9 mouse cellular contexts compared by ENCODE assay signal in the genomic region with DNA sequence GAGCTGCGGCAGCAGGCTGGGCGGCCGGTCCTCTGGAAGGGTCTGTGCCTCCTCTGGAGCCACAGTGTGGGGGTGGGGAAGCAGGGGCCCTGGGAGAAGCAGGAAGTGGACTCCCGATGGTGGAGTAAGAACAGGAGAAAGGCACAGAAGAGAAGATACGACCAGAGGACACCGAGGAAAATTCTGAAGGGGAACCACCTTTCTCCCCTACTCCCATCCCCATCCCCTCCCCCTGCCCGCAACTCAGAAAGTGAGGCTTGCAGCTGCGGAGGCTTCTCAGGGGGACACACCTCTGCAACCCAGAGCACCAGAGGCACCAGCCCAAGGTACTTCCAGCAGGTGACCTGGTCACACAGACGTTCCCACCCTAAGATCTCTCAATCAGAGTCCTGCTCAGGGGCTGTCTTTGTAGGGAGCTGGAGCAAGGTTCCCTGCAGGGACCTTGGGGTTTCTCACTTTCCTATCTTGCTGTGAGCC. TPM values are rescaled to one million over a fixed set of nuclear protein-coding genes. Genes with fewer than 3 reads are reported as not detected.
DNase-seq lines count a peak whose midpoint lies in the region; ATAC-seq and TF ChIP-seq lines count a peak whose summit lies in the region.
"Had no signal": no experiment of that assay in that cellular context is flagged by ENCODE, and none has a peak within 500 bp of the region (broad histone marks: within the 10 kb centered on the region; RNA-seq: fewer than 3 reads in every experiment).

No protein-coding gene starts in this region.

- 10% methylated on average over 9 of the region's 9 CpGs for WGBS in heart, postnatal 0 days
- WGBS in liver, embryonic 11.5 days = 3% methylated on average over 9 of the region's 9 CpGs
- WGBS in neural tube, embryonic 14.5 days = 4% methylated on average over 9 of the region's 9 CpGs

- H3K36me3 ChIP-seq in heart, postnatal 0 days (replicated peaks; ENCODE audit: control insufficient read depth, insufficient read depth, low read length) = no peaks in the 10 kb centered on the region
- H3K36me3 ChIP-seq in liver, embryonic 11.5 days (ENCODE audit: control insufficient read depth, insufficient read depth, low read length) = no peaks in the 10 kb centered on the region
- H3K36me3 ChIP-seq in neural tube, embryonic 14.5 days (ENCODE audit: control insufficient read depth, insufficient read depth, low read length) = no peaks in the 10 kb centered on the region

- peak; percentile 48; the same call in 1 of the 2 replicates for ATAC-seq in heart, postnatal 0 days (ENCODE audit: insufficient read depth, low read depth)
- ATAC-seq in liver, embryonic 11.5 days (replicated peaks; ENCODE audit: low FRiP score) = peak; percentile 37
- ATAC-seq in neural tube, embryonic 14.5 days (ENCODE audit: low read depth) = peak; percentile 75

- no peaks in the 10 kb centered on the region for H3K9me3 ChIP-seq in heart, postnatal 0 days (replicated peaks; ENCODE audit: control insufficient read depth, low read length)
- no peaks in the 10 kb centered on the region for H3K9me3 ChIP-seq in liver, embryonic 11.5 days (ENCODE audit: control insufficient read depth, low read length)
- no peaks in the 10 kb centered on the region for H3K9me3 ChIP-seq in neural tube, embryonic 14.5 days (ENCODE audit: control insufficient read depth, low read length)

- H3K4me2 ChIP-seq in heart, postnatal 0 days (ENCODE audit: low read depth, low read length) = peak overlapping the region; percentile 65
- H3K4me2 ChIP-seq in liver, embryonic 11.5 days = peak overlapping the region; percentile 76
- H3K4me2 ChIP-seq in neural tube, embryonic 14.5 days (ENCODE audit: low read depth, low read length) = peak overlapping the region; percentile 50

- DNase-seq in gastrocnemius, postnatal 10 days = peak; percentile 31
- no peak for DNase-seq in gastrocnemius, adult 18-20 months (ENCODE audit: low spot score)
- peak; percentile 42 for DNase-seq in brain, embryonic 14.5 days (ENCODE audit: low read depth)
- no peak for DNase-seq in heart, postnatal 0 days (ENCODE audit: low spot score)
- peak; percentile 67 for DNase-seq in liver, embryonic 11.5 days (ENCODE audit: low spot score)
- DNase-seq in layer of hippocampus, adult 9-11 months = no peak
- no peak for DNase-seq in left cerebral cortex, adult 11 months (ENCODE audit: low spot score)

- no peak for TF ChIP-seq EP300 in heart, postnatal 0 days (IDR thresholded peaks at IDR 0.05; ENCODE audit: low read depth)

- peak overlapping the region; percentile 52 for H3K9ac ChIP-seq in heart, postnatal 0 days (replicated peaks; ENCODE audit: low read depth, low read length)
- peak overlapping the region; percentile 46 for H3K9ac ChIP-seq in liver, embryonic 11.5 days (ENCODE audit: low read depth, low read length)
- peak overlapping the region; percentile 17; the same call in 1 of the 2 replicates for H3K9ac ChIP-seq in neural tube, embryonic 14.5 days (replicated peaks; ENCODE audit: low read depth, low read length)

- H3K4me1 ChIP-seq in heart, postnatal 0 days (ENCODE audit: control insufficient read depth, insufficient read depth) = peaks cover 14% of the 10 kb centered on the region
- peaks cover 6% of the 10 kb centered on the region for H3K4me1 ChIP-seq in liver, embryonic 11.5 days (replicated peaks; ENCODE audit: control insufficient read depth, insufficient read depth, low read length)
- no peaks in the 10 kb centered on the region for H3K4me1 ChIP-seq in neural tube, embryonic 14.5 days (ENCODE audit: control insufficient read depth, insufficient read depth, low read length)

- H3K27me3 ChIP-seq in heart, postnatal 0 days (ENCODE audit: control insufficient read depth, insufficient read depth, low read length) = no peaks in the 10 kb centered on the region
- H3K27me3 ChIP-seq in liver, embryonic 11.5 days (replicated peaks; ENCODE audit: control insufficient read depth, insufficient read depth, low read length) = no peaks in the 10 kb centered on the region
- no peaks in the 10 kb centered on the region for H3K27me3 ChIP-seq in neural tube, embryonic 14.5 days (ENCODE audit: control insufficient read depth, insufficient read depth, low read length)

- peak overlapping the region; percentile 35 for H3K4me3 ChIP-seq in heart, postnatal 0 days (ENCODE audit: low read depth, low read length)
- H3K4me3 ChIP-seq in liver, embryonic 11.5 days (ENCODE audit: low read depth, low read length) = peak overlapping the region; percentile 37
- peak overlapping the region; percentile 2 for H3K4me3 ChIP-seq in neural tube, embryonic 14.5 days (ENCODE audit: low read depth, low read length)

- H3K27ac ChIP-seq in heart, postnatal 0 days (ENCODE audit: low read depth) = no peak overlapping the region
- peak overlapping the region; percentile 70 for H3K27ac ChIP-seq in liver, embryonic 11.5 days (ENCODE audit: low read depth, low read length)
- no peak overlapping the region for H3K27ac ChIP-seq in neural tube, embryonic 14.5 days (ENCODE audit: low read depth, low read length)

- TF ChIP-seq POLR2A in brain, embryonic 14.5 days (IDR thresholded peaks at IDR 0.05; ENCODE audit: borderline replicate concordance, extremely low read depth, insufficient read depth, insufficient read length, poor library complexity, severe bottlenecking) = no peak

- TF ChIP-seq CTCF in brain, embryonic 14.5 days (IDR thresholded peaks at IDR 0.05; ENCODE audit: borderline replicate concordance, extremely low read depth, insufficient read depth, insufficient read length) = no peak
- TF ChIP-seq CTCF in heart, postnatal 0 days (IDR thresholded peaks at IDR 0.05; ENCODE audit: low read depth) = no peak

RNA-seq across cellular contexts. Expression of a gene that starts 7.1 kb away (rescaled TPM):
- total RNA-seq in gastrocnemius, postnatal 10 days (2021) = 100 to 1,000 TPM; 272 to 309 TPM
- total RNA-seq in gastrocnemius, adult 18-20 months (2021) = 100 to 1,000 TPM; 405 to 416 TPM
- 618 and 643 TPM in 2 replicates for polyA plus RNA-seq in brain, embryonic 14.5 days (2012; rRNA removed)
- 229 and 270 TPM in 2 replicates for total RNA-seq in heart, postnatal 0 days (2014; rRNA removed; ENCODE audit: low replicate concordance)
- polyA plus RNA-seq in heart, postnatal 0 days (2015; fragmentation: Nextera tagmentation; extraction: Ambion mirVana) = 97.3 and 106 TPM in 2 replicates
- 189 and 200 TPM in 2 replicates for polyA plus RNA-seq in liver, embryonic 11.5 days (2014; fragmentation: Nextera tagmentation; extraction: Ambion mirVana)
- 395 and 401 TPM in 2 replicates for polyA plus RNA-seq in neural tube, embryonic 14.5 days (2014; fragmentation: Nextera tagmentation; extraction: Ambion mirVana)

RNA-seq across cellular contexts. Expression of a gene that starts 27.4 kb away (rescaled TPM):
- 1 to 10 TPM; 7.4 to 8.2 TPM for total RNA-seq in gastrocnemius, postnatal 10 days (2021)
- total RNA-seq in gastrocnemius, adult 18-20 months (2021) = 1 to 10 TPM; 7.1 to 7.5 TPM
- polyA plus RNA-seq in brain, embryonic 14.5 days (2012; rRNA removed) = 3.0 and 6.3 TPM in 2 replicates
- 16.8 and 27.9 TPM in 2 replicates for total RNA-seq in heart, postnatal 0 days (2014; rRNA removed; ENCODE audit: low replicate concordance)
- 38.1 and 40.6 TPM in 2 replicates for polyA plus RNA-seq in heart, postnatal 0 days (2015; fragmentation: Nextera tagmentation; extraction: Ambion mirVana)
- polyA plus RNA-seq in liver, embryonic 11.5 days (2014; fragmentation: Nextera tagmentation; extraction: Ambion mirVana) = 204 and 227 TPM in 2 replicates
- polyA plus RNA-seq in neural tube, embryonic 14.5 days (2014; fragmentation: Nextera tagmentation; extraction: Ambion mirVana) = 35.7 and 36.8 TPM in 2 replicates

RNA-seq across cellular contexts. Expression of a gene that starts 42.5 kb away (rescaled TPM):
- 1 to 10 TPM in 1 of 2 experiments, not detected in 1; 1.7 TPM for total RNA-seq in gastrocnemius, postnatal 10 days (2021)
- under 1 TPM in 1 of 2 experiments, not detected in 1; 0.74 TPM for total RNA-seq in gastrocnemius, adult 18-20 months (2021)
- 0.05 and 0.21 TPM in 2 replicates for polyA plus RNA-seq in brain, embryonic 14.5 days (2012; rRNA removed)
- 0.46 and 1.3 TPM in 2 replicates for total RNA-seq in heart, postnatal 0 days (2014; rRNA removed; ENCODE audit: low replicate concordance)
- 0.18 and 0.26 TPM in 2 replicates for polyA plus RNA-seq in heart, postnatal 0 days (2015; fragmentation: Nextera tagmentation; extraction: Ambion mirVana)
- 87.0 and 97.8 TPM in 2 replicates for polyA plus RNA-seq in liver, embryonic 11.5 days (2014; fragmentation: Nextera tagmentation; extraction: Ambion mirVana)
- polyA plus RNA-seq in neural tube, embryonic 14.5 days (2014; fragmentation: Nextera tagmentation; extraction: Ambion mirVana) = 0.33 and 0.57 TPM in 2 replicates
- total RNA-seq: heart, postnatal 10 days had no signal

RNA-seq across cellular contexts. Expression of a gene that starts 46.2 kb away (rescaled TPM):
- total RNA-seq in gastrocnemius, postnatal 10 days (2021) = 10 to 100 TPM; 12.4 to 15.1 TPM
- total RNA-seq in gastrocnemius, adult 18-20 months (2021) = 10 to 100 TPM; 10.9 to 32.0 TPM
- 0.08 and 0.09 TPM in 2 replicates for polyA plus RNA-seq in brain, embryonic 14.5 days (2012; rRNA removed)
- total RNA-seq in heart, postnatal 0 days (2014; rRNA removed; ENCODE audit: low replicate concordance) = 0.73 TPM in 1 of 2 replicates, not detected in the other
- polyA plus RNA-seq in heart, postnatal 0 days (2015; fragmentation: Nextera tagmentation; extraction: Ambion mirVana) = 0.20 and 1.0 TPM in 2 replicates
- not detected in 2 replicates for polyA plus RNA-seq in liver, embryonic 11.5 days (2014; fragmentation: Nextera tagmentation; extraction: Ambion mirVana)
- not detected in 2 replicates for polyA plus RNA-seq in neural tube, embryonic 14.5 days (2014; fragmentation: Nextera tagmentation; extraction: Ambion mirVana)

Comparison
In these comparisons a context has a peak if more than half of its experiments do, and no peak if none do; other contexts are left out.
1. DNase-seq: peak in gastrocnemius, postnatal 10 days (single experiment), brain, embryonic 14.5 days (single experiment) and liver, embryonic 11.5 days (single experiment); none in gastrocnemius, adult 18-20 months (single experiment), heart, postnatal 0 days (single experiment), layer of hippocampus, adult 9-11 months (single experiment) and left cerebral cortex, adult 11 months (single experiment).
2. RNA of a gene that starts 42.5 kb away (polyA plus RNA-seq): 87.0 to 97.8 TPM in liver, embryonic 11.5 days; 0.33 to 0.57 TPM in neural tube, embryonic 14.5 days, 0.18 to 0.26 TPM in heart, postnatal 0 days and 0.05 to 0.21 TPM in brain, embryonic 14.5 days; every median in the first group is over 10 times any median in the second.
3. Peak in every context shown above with its lines, with median percentiles within 50 percentile points of each other: ATAC-seq, H3K4me2 ChIP-seq, H3K4me3 ChIP-seq and H3K9ac ChIP-seq.